Mouse (Mus musculus) limb, embryonic 14.5 days (tissue): ENCODE measurements at regions not wholly inside any gene's neighbourhood (a gene's known extent, or its start where the extent isn't known, plus 50 kb on each side); places are given as distances from the start of the nearest gene placed in this dataset.

Experiments used
- ATAC-seq: fragments of 200-750 bp; cut with Nextera tagmentation; 2 replicates; pipeline ENCODE4 v1.8.0; 2017; ENCODE audit warnings: low read depth, moderate number of reproducible peaks, moderate TSS enrichment; ENCODE audit not compliant: low FRiP score
- DNase-seq: peaks from one replicate; pipeline ENCODE4 v3.0.0-alpha.2; 2015; ENCODE audit warnings: low spot score
- H3K27ac ChIP-seq: fragments of 300-500 bp; sonication (generic); replicated peaks from 2 replicates; pipeline ENCODE4 v1.5.1; 2014; ENCODE audit warnings: low read depth, mild to moderate bottlenecking, low read length, moderate library complexity, mixed read lengths
- H3K27me3 ChIP-seq: fragments of 300-500 bp; sonication (generic); 2 replicates; pipeline ENCODE4 v1.6.1; 2014; ENCODE audit warnings: low read length, mixed read lengths; ENCODE audit not compliant: control insufficient read depth, insufficient read depth
- H3K36me3 ChIP-seq: fragments of 300-500 bp; sonication (generic); 2 replicates; pipeline ENCODE4 v1.6.1; 2014; ENCODE audit warnings: mild to moderate bottlenecking, low read length, moderate library complexity, mixed read lengths; ENCODE audit not compliant: control insufficient read depth, insufficient read depth
- H3K4me1 ChIP-seq: fragments of 300-500 bp; sonication (generic); 2 replicates; pipeline ENCODE4 v1.6.1; 2014; ENCODE audit warnings: antibody characterized with exemption, low read length, mixed read lengths; ENCODE audit not compliant: control insufficient read depth, insufficient read depth
- H3K4me2 ChIP-seq: fragments of 300-500 bp; sonication (generic); replicated peaks from 2 replicates; pipeline ENCODE4 v1.6.1; 2014; ENCODE audit warnings: low read depth, mild to moderate bottlenecking, low read length, moderate library complexity; ENCODE audit not compliant: severe bottlenecking
- H3K4me3 ChIP-seq: fragments of 300-500 bp; sonication (generic); replicated peaks from 2 replicates; pipeline ENCODE4 v1.5.1; 2014; ENCODE audit warnings: low read length
- H3K9ac ChIP-seq: fragments of 300-500 bp; sonication (generic); 2 replicates; pipeline ENCODE4 v1.6.1; 2014; ENCODE audit warnings: mild to moderate bottlenecking, low read depth, low read length, moderate library complexity; ENCODE audit not compliant: severe bottlenecking
- H3K9me3 ChIP-seq: fragments of 300-500 bp; sonication (generic); 2 replicates; pipeline ENCODE4 v1.6.1; 2016; ENCODE audit warnings: low read length; ENCODE audit not compliant: control insufficient read depth
- POLR2A ChIP-seq: fragments of 200-500 bp; IDR thresholded peaks from 2 replicates; pipeline ENCODE4 v1.8.0; 2012; ENCODE audit warnings: inconsistent platforms, mild to moderate bottlenecking, moderate library complexity, borderline replicate concordance; ENCODE audit not compliant: insufficient read depth, insufficient read length; ENCODE audit errors: extremely low read depth
- WGBS: fragments of 180-500 bp; shearing (Covaris S2); extraction: QIAGEN DNeasy Blood & Tissue Kit; methylation state at CpG from one replicate; pipeline ENCODE4 v1.1.7; 2014; 5-methylcytosine and 5-hydroxymethylcytosine counted together

- Histone ChIP-seq H3K36me3 (no peaks in the 10 kb centered on the region), H3K9ac (no peak overlapping the region), H3K4me1 (no peaks in the 10 kb centered on the region), H3K4me3 (no peak overlapping the region), H3K4me2 (no peak overlapping the region), H3K27me3 (no peaks in the 10 kb centered on the region), H3K27ac (no peak overlapping the region), H3K9me3 (no peaks in the 10 kb centered on the region; the same call in 1 of the 2 replicates)
- ATAC-seq (no peak), DNase-seq (peak; percentile 56)
- WGBS = 94% methylated on average over 1 of the region's 1 CpGs
- TF ChIP-seq POLR2A = no peak
Measured at GRCm38 (mm10) chr4:10197245-10197943, 676.9 kb upstream of the 2610301B20Rik start.

GRCm38 (mm10) chr4:10201835-10202234, 672.5 kb upstream of the 2610301B20Rik start:
- H3K9ac ChIP-seq = no peak overlapping the region
- no peaks in the 10 kb centered on the region for H3K27me3 ChIP-seq
- H3K27ac ChIP-seq = no peak overlapping the region
- DNase-seq = peak; percentile 22
- no peak for ATAC-seq
- no peak overlapping the region for H3K4me3 ChIP-seq
- WGBS = 20% methylated on average over 3 of the region's 3 CpGs
- no peaks in the 10 kb centered on the region; the same call in 1 of the 2 replicates for H3K9me3 ChIP-seq
- no peaks in the 10 kb centered on the region for H3K36me3 ChIP-seq
- no peaks in the 10 kb centered on the region for H3K4me1 ChIP-seq
- no peak overlapping the region for H3K4me2 ChIP-seq
- TF ChIP-seq POLR2A = no peak

- H3K27ac ChIP-seq = no peak overlapping the region
- peak; percentile 28 for DNase-seq
- 0 out of 2 replicates have a peak, but pooled peaks have one; percentile 57 for ATAC-seq
Measured at GRCm38 (mm10) chr4:10204224-10204623, 670.1 kb upstream of the 2610301B20Rik start.

GRCm38 (mm10) chr4:10209324-10209923, 664.9 kb upstream of the 2610301B20Rik start:
- no peak for TF ChIP-seq POLR2A
- no peak for ATAC-seq
- Histone ChIP-seq H3K4me2 (no peak overlapping the region), H3K9ac (no peak overlapping the region), H3K4me1 (no peaks in the 10 kb centered on the region), H3K27me3 (no peaks in the 10 kb centered on the region), H3K27ac (no peak overlapping the region), H3K36me3 (no peaks in the 10 kb centered on the region), H3K4me3 (no peak overlapping the region), H3K9me3 (no peaks in the 10 kb centered on the region)
- WGBS = 33% methylated on average over 4 of the region's 4 CpGs
- DNase-seq = peak; percentile 33

More at GRCm38 (mm10) chr4:10204224-10204623, 670.1 kb upstream of the 2610301B20Rik start:
- H3K4me2 ChIP-seq = no peak overlapping the region
- WGBS = 71% methylated on average over 1 of the region's 1 CpGs
- H3K9me3 ChIP-seq = no peaks in the 10 kb centered on the region
- H3K36me3 ChIP-seq = no peaks in the 10 kb centered on the region
- no peak overlapping the region for H3K4me3 ChIP-seq
- H3K9ac ChIP-seq = no peak overlapping the region
- no peaks in the 10 kb centered on the region for H3K27me3 ChIP-seq
- no peak for TF ChIP-seq POLR2A
- H3K4me1 ChIP-seq = no peaks in the 10 kb centered on the region

DNA sequence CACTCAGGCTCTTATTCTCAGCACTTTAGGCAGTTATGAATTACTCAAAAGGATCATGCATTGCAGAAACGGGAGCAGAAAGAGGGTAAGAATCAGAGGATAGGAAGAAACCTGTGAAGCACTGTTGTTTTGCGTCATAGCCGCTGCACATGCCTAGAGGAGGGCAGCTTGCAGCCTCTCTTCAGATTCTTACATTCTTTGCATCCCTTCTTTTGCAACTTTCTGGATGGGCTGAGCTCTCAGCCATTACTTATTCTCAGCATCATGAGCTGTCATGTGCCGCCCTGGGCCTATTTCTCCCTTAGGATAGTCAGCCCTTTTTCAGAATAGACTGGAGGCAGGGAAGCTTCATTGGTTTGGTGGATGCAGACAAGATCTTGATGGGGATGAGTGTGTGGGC, 663.0 kb upstream of the 2610301B20Rik start:
- no peaks in the 10 kb centered on the region for H3K4me1 ChIP-seq
- 92% methylated on average over 4 of the region's 4 CpGs for WGBS
- no peaks in the 10 kb centered on the region for H3K36me3 ChIP-seq
- no peak overlapping the region for H3K27ac ChIP-seq
- H3K4me3 ChIP-seq = no peak overlapping the region
- DNase-seq = no peak
- H3K4me2 ChIP-seq = no peak overlapping the region
- ATAC-seq = no peak
- H3K9me3 ChIP-seq = no peaks in the 10 kb centered on the region
- no peak for TF ChIP-seq POLR2A
- H3K27me3 ChIP-seq = no peaks in the 10 kb centered on the region
- no peak overlapping the region for H3K9ac ChIP-seq
